Mouse (Mus musculus): ENCODE measurements at regions not wholly inside any gene's neighbourhood (a gene's known extent, or its start where the extent isn't known, plus 50 kb on each side); places are given as distances from the start of the nearest gene placed in this dataset.

DNA sequence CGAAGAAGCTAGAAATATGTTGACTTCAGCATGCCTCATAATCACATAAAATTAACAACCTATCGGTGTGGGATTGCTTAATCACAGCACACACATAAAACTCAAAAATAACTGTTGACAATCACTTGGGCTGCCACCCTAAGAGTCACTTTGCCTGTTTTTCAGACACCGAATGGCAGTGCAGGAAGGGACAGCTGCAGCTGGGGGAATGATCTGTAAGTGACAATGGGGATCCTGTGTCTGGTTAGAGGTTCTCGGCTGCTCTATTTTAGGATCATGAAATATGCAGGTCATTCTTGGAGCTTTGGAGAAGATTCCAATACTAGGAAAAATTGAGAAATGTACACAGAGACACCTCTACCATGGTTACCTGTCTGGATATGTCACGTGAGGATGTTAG is 54.4 kb upstream of the Tcf12 start:
- no peaks in the 10 kb centered on the region for H3K27me3 ChIP-seq (replicated peaks)
- no peak overlapping the region for H3K27ac ChIP-seq (replicated peaks)
- H3K4me1 ChIP-seq = peaks cover 9% of the 10 kb centered on the region
- H3K9me3 ChIP-seq (replicated peaks) = no peaks in the 10 kb centered on the region
- ATAC-seq (ENCODE audit: low FRiP score) = no peak
- no peak overlapping the region for H3K4me2 ChIP-seq
- H3K36me3 ChIP-seq = no peaks in the 10 kb centered on the region
- no peak overlapping the region for H3K4me3 ChIP-seq (replicated peaks)
- no peak overlapping the region for H3K9ac ChIP-seq (replicated peaks)
- WGBS = 70% methylated on average over 5 of the region's 5 CpGs

GRCm38 (mm10) chr9:72166611-72167010 is 54.9 kb upstream of the Tcf12 start:
- Histone ChIP-seq H3K9me3 (replicated peaks) (no peaks in the 10 kb centered on the region), H3K27me3 (replicated peaks) (no peaks in the 10 kb centered on the region), H3K36me3 (no peaks in the 10 kb centered on the region), H3K9ac (replicated peaks) (no peak overlapping the region), H3K4me3 (replicated peaks) (no peak overlapping the region), H3K4me1 (peaks cover 9% of the 10 kb centered on the region), H3K4me2 (no peak overlapping the region), H3K27ac (replicated peaks) (no peak overlapping the region)
- no peak for ATAC-seq (ENCODE audit: low FRiP score)
- 86% methylated on average over 5 of the region's 5 CpGs for WGBS

DNA sequence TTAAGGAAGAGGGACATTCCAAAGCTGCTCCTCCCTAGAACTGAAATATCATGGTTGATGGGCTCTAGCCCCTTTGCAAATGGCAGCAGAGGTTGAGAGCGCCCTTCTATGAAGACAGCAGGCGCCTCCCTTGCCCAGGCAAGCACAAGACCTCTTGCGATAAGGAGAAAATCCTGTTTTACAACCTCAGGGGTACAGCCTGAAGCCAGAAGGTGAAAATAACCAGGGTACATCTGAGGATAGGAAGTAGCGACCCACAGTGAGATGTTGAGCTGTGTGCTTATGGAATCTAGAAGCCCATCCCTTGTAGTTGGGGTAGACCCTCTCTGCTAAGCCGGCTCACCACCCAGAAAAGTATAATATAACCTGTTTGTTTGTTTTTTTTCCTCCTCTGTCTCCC is 57.6 kb upstream of the Tcf12 start:
- Histone ChIP-seq H3K27me3 (replicated peaks) (no peaks in the 10 kb centered on the region), H3K9me3 (replicated peaks) (no peaks in the 10 kb centered on the region), H3K4me3 (replicated peaks) (no peak overlapping the region), H3K4me2 (peak overlapping the region; percentile 57; the same call in 1 of the 2 replicates), H3K27ac (replicated peaks) (no peak overlapping the region), H3K36me3 (no peaks in the 10 kb centered on the region), H3K9ac (replicated peaks) (no peak overlapping the region), H3K4me1 (peaks cover 9% of the 10 kb centered on the region)
- ATAC-seq (ENCODE audit: low FRiP score) = no peak
- 65% methylated on average over 5 of the region's 5 CpGs for WGBS

GRCm38 (mm10) chr9:72169728-72170188 is 58.1 kb upstream of the Tcf12 start:
- no peak for ATAC-seq (ENCODE audit: low FRiP score)
- Histone ChIP-seq H3K9ac (replicated peaks) (0 out of 2 replicates have a peak overlapping the region, but pooled peaks have one; percentile 32), H3K4me1 (peaks cover 9% of the 10 kb centered on the region), H3K36me3 (no peaks in the 10 kb centered on the region), H3K27ac (replicated peaks) (no peak overlapping the region), H3K9me3 (replicated peaks) (no peaks in the 10 kb centered on the region), H3K4me3 (replicated peaks) (peak overlapping the region; percentile 27), H3K27me3 (replicated peaks) (no peaks in the 10 kb centered on the region), H3K4me2 (peak overlapping the region; percentile 57)
- WGBS = 9% methylated on average over 12 of the region's 12 CpGs

- no peaks in the 10 kb centered on the region for H3K36me3 ChIP-seq
- ATAC-seq (ENCODE audit: low FRiP score) = no peak
- no peaks in the 10 kb centered on the region for H3K27me3 ChIP-seq (replicated peaks)
- H3K9ac ChIP-seq (replicated peaks) = 0 out of 2 replicates have a peak overlapping the region, but pooled peaks have one; percentile 32
- H3K4me3 ChIP-seq (replicated peaks) = peak overlapping the region; percentile 27
- peaks cover 9% of the 10 kb centered on the region for H3K4me1 ChIP-seq
- WGBS = 5% methylated on average over 9 of the region's 9 CpGs
- H3K9me3 ChIP-seq (replicated peaks) = no peaks in the 10 kb centered on the region
- peak overlapping the region; percentile 57 for H3K4me2 ChIP-seq
- H3K27ac ChIP-seq (replicated peaks) = no peak overlapping the region
Observed at GRCm38 (mm10) chr9:72170235-72170634, 58.6 kb upstream of the Tcf12 start.

- peaks cover 9% of the 10 kb centered on the region for H3K4me1 ChIP-seq
- no peak overlapping the region for H3K27ac ChIP-seq (replicated peaks)
- H3K4me3 ChIP-seq (replicated peaks) = no peak overlapping the region
- no peaks in the 10 kb centered on the region for H3K36me3 ChIP-seq
- H3K27me3 ChIP-seq (replicated peaks) = no peaks in the 10 kb centered on the region
- WGBS = 100% methylated on average over 1 of the region's 1 CpGs
- no peak overlapping the region for H3K9ac ChIP-seq (replicated peaks)
- no peaks in the 10 kb centered on the region for H3K9me3 ChIP-seq (replicated peaks)
- no peak overlapping the region for H3K4me2 ChIP-seq
- ATAC-seq (ENCODE audit: low FRiP score) = no peak
Observed at GRCm38 (mm10) chr9:72172331-72172730, 60.7 kb upstream of the Tcf12 start.

- ATAC-seq (ENCODE audit: low FRiP score) = no peak
- Histone ChIP-seq H3K36me3 (no peaks in the 10 kb centered on the region), H3K4me3 (replicated peaks) (no peak overlapping the region), H3K27ac (replicated peaks) (no peak overlapping the region), H3K4me2 (no peak overlapping the region), H3K9ac (replicated peaks) (no peak overlapping the region), H3K9me3 (replicated peaks) (no peaks in the 10 kb centered on the region), H3K27me3 (replicated peaks) (no peaks in the 10 kb centered on the region), H3K4me1 (no peaks in the 10 kb centered on the region)
- WGBS = 75% methylated on average over 6 of the region's 6 CpGs
Observed at GRCm38 (mm10) chr9:72180972-72181371, 69.3 kb upstream of the Tcf12 start.

- Histone ChIP-seq H3K27ac (replicated peaks) (no peak overlapping the region), H3K36me3 (no peaks in the 10 kb centered on the region), H3K9ac (replicated peaks) (no peak overlapping the region), H3K4me3 (replicated peaks) (no peak overlapping the region), H3K27me3 (replicated peaks) (no peaks in the 10 kb centered on the region), H3K4me2 (no peak overlapping the region), H3K9me3 (replicated peaks) (no peaks in the 10 kb centered on the region), H3K4me1 (no peaks in the 10 kb centered on the region)
- ATAC-seq (ENCODE audit: low FRiP score) = no peak
- WGBS = 94% methylated on average over 10 of the region's 10 CpGs
Observed at GRCm38 (mm10) chr9:72183336-72183735, 71.7 kb upstream of the Tcf12 start.

DNA sequence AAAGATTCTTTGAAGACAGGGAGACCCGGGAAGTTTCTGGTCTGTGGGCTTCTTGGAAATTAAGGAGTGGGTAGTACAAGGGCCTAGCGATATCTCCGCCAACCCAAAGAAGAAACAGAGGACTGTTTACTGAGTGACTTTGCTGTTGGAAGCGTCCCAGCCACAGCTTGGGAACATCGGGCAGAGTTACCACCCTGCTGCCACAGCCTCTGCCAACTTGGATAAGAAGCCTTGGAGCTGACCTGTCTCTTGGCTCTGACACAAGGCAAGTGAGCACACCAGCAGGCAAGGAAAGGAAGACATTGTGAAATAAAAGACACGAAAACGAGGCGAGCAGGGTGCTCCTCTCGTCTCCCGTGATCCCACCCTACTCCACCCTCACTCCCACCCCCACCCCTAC is 72.3 kb upstream of the Tcf12 start:
- Histone ChIP-seq H3K27me3 (replicated peaks) (no peaks in the 10 kb centered on the region), H3K4me2 (no peak overlapping the region), H3K9me3 (replicated peaks) (no peaks in the 10 kb centered on the region), H3K4me3 (replicated peaks) (no peak overlapping the region), H3K36me3 (no peaks in the 10 kb centered on the region), H3K4me1 (no peaks in the 10 kb centered on the region), H3K9ac (replicated peaks) (no peak overlapping the region), H3K27ac (replicated peaks) (no peak overlapping the region)
- WGBS = 88% methylated on average over 10 of the region's 10 CpGs
- no peak for ATAC-seq (ENCODE audit: low FRiP score)

- H3K4me2 ChIP-seq = no peak overlapping the region
- no peak overlapping the region for H3K4me3 ChIP-seq (replicated peaks)
- H3K9ac ChIP-seq (replicated peaks) = no peak overlapping the region
- H3K27ac ChIP-seq (replicated peaks) = no peak overlapping the region
- no peaks in the 10 kb centered on the region for H3K9me3 ChIP-seq (replicated peaks)
- ATAC-seq (ENCODE audit: low FRiP score) = no peak
- no peaks in the 10 kb centered on the region for H3K36me3 ChIP-seq
- WGBS = 76% methylated on average over 7 of the region's 7 CpGs
- H3K4me1 ChIP-seq = peaks cover 10% of the 10 kb centered on the region; the same call in 1 of the 2 replicates
- no peaks in the 10 kb centered on the region for H3K27me3 ChIP-seq (replicated peaks)
Observed at GRCm38 (mm10) chr9:72189867-72190266, 78.2 kb upstream of the Tcf12 start.

DNA sequence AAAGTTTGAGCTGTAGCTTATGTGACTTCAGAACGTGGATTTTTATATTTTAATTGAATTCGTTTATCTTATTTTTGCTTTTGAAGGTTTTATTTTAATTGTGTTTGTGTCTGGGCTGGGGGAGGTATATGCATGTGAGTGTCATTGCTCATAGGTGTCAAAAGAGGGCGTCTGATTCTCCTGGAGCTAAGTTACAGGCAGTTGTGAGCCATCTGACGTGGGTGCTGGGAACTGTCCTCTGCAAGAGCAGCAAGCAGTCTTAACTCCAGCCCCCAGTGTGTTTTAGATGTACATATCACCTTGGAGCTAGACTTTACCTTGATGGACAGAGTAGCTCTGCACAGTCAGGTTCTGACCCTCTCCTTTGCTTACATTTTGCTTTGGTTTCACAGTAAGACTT is 79.0 kb upstream of the Tcf12 start:
- Histone ChIP-seq H3K27me3 (replicated peaks) (no peaks in the 10 kb centered on the region), H3K27ac (replicated peaks) (no peak overlapping the region), H3K9ac (replicated peaks) (no peak overlapping the region), H3K4me3 (replicated peaks) (no peak overlapping the region), H3K4me1 (peaks cover 10% of the 10 kb centered on the region; the same call in 1 of the 2 replicates), H3K36me3 (no peaks in the 10 kb centered on the region), H3K4me2 (no peak overlapping the region), H3K9me3 (replicated peaks) (no peaks in the 10 kb centered on the region)
- WGBS = 90% methylated on average over 4 of the region's 4 CpGs
- ATAC-seq (ENCODE audit: low FRiP score) = no peak

DNA sequence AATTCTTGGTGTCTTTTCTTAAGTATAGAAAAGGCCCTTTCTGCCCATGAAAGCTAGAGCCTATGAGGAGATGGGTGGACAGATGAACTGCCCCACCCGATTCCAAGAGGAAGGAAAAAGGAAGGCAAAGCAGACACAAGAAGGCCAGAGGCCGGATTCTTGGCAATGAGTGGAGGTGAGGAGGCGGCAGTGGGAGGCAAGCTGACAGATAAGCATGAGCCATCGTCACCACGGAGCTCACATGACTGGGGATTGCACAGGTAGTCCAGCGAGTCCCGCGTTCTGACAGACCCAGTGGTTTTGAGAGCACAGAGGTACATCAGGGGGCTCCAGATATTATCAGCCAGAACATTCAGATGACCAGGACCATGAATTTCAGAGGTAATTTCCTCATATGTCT is 79.4 kb upstream of the Tcf12 start:
- no peak overlapping the region for H3K4me2 ChIP-seq
- H3K9ac ChIP-seq (replicated peaks) = no peak overlapping the region
- peaks cover 10% of the 10 kb centered on the region; the same call in 1 of the 2 replicates for H3K4me1 ChIP-seq
- H3K9me3 ChIP-seq (replicated peaks) = no peaks in the 10 kb centered on the region
- 96% methylated on average over 8 of the region's 8 CpGs for WGBS
- no peak for ATAC-seq (ENCODE audit: low FRiP score)
- H3K36me3 ChIP-seq = no peaks in the 10 kb centered on the region
- H3K4me3 ChIP-seq (replicated peaks) = no peak overlapping the region
- H3K27ac ChIP-seq (replicated peaks) = no peak overlapping the region
- no peaks in the 10 kb centered on the region for H3K27me3 ChIP-seq (replicated peaks)

Measured in neural tube, embryonic 15.5 days (tissue).